Mouse (Mus musculus) limb, embryonic 14.5 days (tissue): ENCODE data around the gene Esrp2. TPM values are rescaled to one million over a fixed set of nuclear protein-coding genes. Genes with fewer than 3 reads are reported as not detected.

Experiments used
- ATAC-seq: fragments of 200-750 bp; cut with Nextera tagmentation; 2 replicates; pipeline ENCODE4 v1.8.0; 2017; ENCODE audit warnings: low read depth, moderate number of reproducible peaks, moderate TSS enrichment; ENCODE audit not compliant: low FRiP score
- DNase-seq: peaks from one replicate; pipeline ENCODE4 v3.0.0-alpha.2; 2015; ENCODE audit warnings: low spot score
- H3K27ac ChIP-seq: fragments of 300-500 bp; sonication (generic); replicated peaks from 2 replicates; pipeline ENCODE4 v1.5.1; 2014; ENCODE audit warnings: low read depth, mild to moderate bottlenecking, low read length, moderate library complexity, mixed read lengths
- H3K27me3 ChIP-seq: fragments of 300-500 bp; sonication (generic); 2 replicates; pipeline ENCODE4 v1.6.1; 2014; ENCODE audit warnings: low read length, mixed read lengths; ENCODE audit not compliant: control insufficient read depth, insufficient read depth
- H3K36me3 ChIP-seq: fragments of 300-500 bp; sonication (generic); 2 replicates; pipeline ENCODE4 v1.6.1; 2014; ENCODE audit warnings: mild to moderate bottlenecking, low read length, moderate library complexity, mixed read lengths; ENCODE audit not compliant: control insufficient read depth, insufficient read depth
- H3K4me1 ChIP-seq: fragments of 300-500 bp; sonication (generic); 2 replicates; pipeline ENCODE4 v1.6.1; 2014; ENCODE audit warnings: antibody characterized with exemption, low read length, mixed read lengths; ENCODE audit not compliant: control insufficient read depth, insufficient read depth
- H3K4me2 ChIP-seq: fragments of 300-500 bp; sonication (generic); replicated peaks from 2 replicates; pipeline ENCODE4 v1.6.1; 2014; ENCODE audit warnings: low read depth, mild to moderate bottlenecking, low read length, moderate library complexity; ENCODE audit not compliant: severe bottlenecking
- H3K4me3 ChIP-seq: fragments of 300-500 bp; sonication (generic); replicated peaks from 2 replicates; pipeline ENCODE4 v1.5.1; 2014; ENCODE audit warnings: low read length
- H3K9ac ChIP-seq: fragments of 300-500 bp; sonication (generic); 2 replicates; pipeline ENCODE4 v1.6.1; 2014; ENCODE audit warnings: mild to moderate bottlenecking, low read depth, low read length, moderate library complexity; ENCODE audit not compliant: severe bottlenecking
- H3K9me3 ChIP-seq: fragments of 300-500 bp; sonication (generic); 2 replicates; pipeline ENCODE4 v1.6.1; 2016; ENCODE audit warnings: low read length; ENCODE audit not compliant: control insufficient read depth
- POLR2A ChIP-seq: fragments of 200-500 bp; IDR thresholded peaks from 2 replicates; pipeline ENCODE4 v1.8.0; 2012; ENCODE audit warnings: inconsistent platforms, mild to moderate bottlenecking, moderate library complexity, borderline replicate concordance; ENCODE audit not compliant: insufficient read depth, insufficient read length; ENCODE audit errors: extremely low read depth
- WGBS: fragments of 180-500 bp; shearing (Covaris S2); extraction: QIAGEN DNeasy Blood & Tissue Kit; methylation state at CpG from one replicate; pipeline ENCODE4 v1.1.7; 2014; 5-methylcytosine and 5-hydroxymethylcytosine counted together
- polyA plus RNA-seq, 2 experiments: library from polyadenylated mRNA; depleted of rRNA in 1 of 2; stranded (reverse) in 1 of 2; unstranded in 1 of 2; fragments of >200 nt; fragmentation: Nextera tagmentation in 1 of 2; extraction: Ambion mirVana in 1 of 2; gene quantifications; 2 replicates each; pipeline versions ENCODE4 v1.2.1 to v1.2.3; 2012 to 2014

The Esrp2 gene
- polyA plus RNA-seq, 2 experiments, result 34.3 to 38.9 TPM

DNA sequence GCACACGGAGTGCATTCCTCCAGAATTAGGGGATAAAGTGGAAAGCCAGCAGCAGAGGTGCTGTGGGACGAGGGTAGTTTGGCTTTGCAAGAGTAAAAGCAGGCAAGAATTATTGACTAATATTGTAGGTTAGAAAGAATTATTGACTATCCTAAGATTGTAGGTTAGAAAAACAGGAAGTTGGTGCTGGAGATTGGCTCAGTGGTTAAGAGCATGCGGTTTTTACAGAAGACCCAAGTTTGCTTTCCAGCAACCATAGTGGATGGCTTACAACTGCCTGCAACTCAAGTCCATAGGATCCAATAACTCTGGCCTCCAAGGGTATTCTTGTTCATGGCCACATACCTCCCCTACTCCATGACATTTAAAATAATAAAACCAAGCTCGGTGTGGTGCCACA lies 9.2 kb upstream of the Esrp2 start:
- H3K4me2 ChIP-seq, result no peak overlapping the region
- H3K27ac ChIP-seq, result no peak overlapping the region
- H3K4me1 ChIP-seq, result peaks cover 4% of the 10 kb centered on the region; the same call in 1 of the 2 replicates
- no peak overlapping the region for H3K4me3 ChIP-seq
- no peaks in the 10 kb centered on the region for H3K9me3 ChIP-seq
- H3K36me3 ChIP-seq, result no peaks in the 10 kb centered on the region
- ATAC-seq, result no peak
- 85% methylated on average over 4 of the region's 4 CpGs for WGBS
- TF ChIP-seq POLR2A, result no peak
- no peak overlapping the region for H3K9ac ChIP-seq
- no peaks in the 10 kb centered on the region for H3K27me3 ChIP-seq
- DNase-seq, result no peak

DNA sequence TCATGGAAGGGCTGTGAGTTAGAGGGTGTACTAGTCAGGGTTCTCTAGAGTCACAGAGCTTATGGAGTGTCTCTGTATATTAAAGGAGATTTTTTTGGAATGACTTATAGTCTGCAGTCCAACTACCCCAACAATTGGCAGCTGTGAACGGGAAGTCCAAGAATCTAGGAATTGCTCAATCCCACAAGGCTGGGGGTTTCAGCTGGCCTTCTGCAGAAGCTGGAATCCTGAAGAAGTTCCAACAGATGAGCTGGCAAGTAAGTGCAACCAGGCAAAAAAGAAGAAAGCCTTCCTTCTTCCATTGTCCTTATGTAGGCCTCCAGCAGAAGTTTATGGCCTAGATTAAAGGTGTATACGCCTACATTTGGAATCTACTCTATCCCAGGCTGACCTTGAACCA lies 8.6 kb upstream of the Esrp2 start:
- 80% methylated on average over 2 of the region's 2 CpGs for WGBS
- no peaks in the 10 kb centered on the region for H3K9me3 ChIP-seq
- H3K4me2 ChIP-seq, result no peak overlapping the region
- H3K4me3 ChIP-seq, result no peak overlapping the region
- no peak overlapping the region for H3K27ac ChIP-seq
- TF ChIP-seq POLR2A, result no peak
- no peaks in the 10 kb centered on the region for H3K4me1 ChIP-seq
- ATAC-seq, result no peak
- no peak for DNase-seq
- H3K9ac ChIP-seq, result no peak overlapping the region
- H3K36me3 ChIP-seq, result no peaks in the 10 kb centered on the region
- H3K27me3 ChIP-seq, result no peaks in the 10 kb centered on the region

DNA sequence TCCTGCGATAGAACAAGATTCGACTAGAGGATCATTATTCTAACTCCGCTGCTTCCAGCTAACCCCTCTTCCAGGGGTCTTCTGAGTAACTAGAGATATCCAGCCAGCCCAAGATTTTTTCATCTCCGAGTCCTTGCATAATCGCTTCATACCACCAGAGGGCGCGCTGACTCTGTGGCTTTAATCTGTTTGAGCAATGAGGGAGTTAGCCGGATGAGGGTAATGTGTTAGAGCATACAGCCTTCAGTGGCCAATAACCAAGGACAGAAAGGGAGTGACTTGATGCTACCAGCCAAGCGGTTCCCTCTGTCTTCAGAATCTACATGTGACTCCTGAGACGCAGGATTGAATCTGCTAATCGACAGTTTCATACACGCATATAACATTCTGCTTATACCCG lies 4.0 kb upstream of the Esrp2 start:
- H3K9ac ChIP-seq, result no peak overlapping the region
- 16% methylated on average over 13 of the region's 13 CpGs for WGBS
- peaks cover 14% of the 10 kb centered on the region for H3K4me1 ChIP-seq
- no peaks in the 10 kb centered on the region for H3K9me3 ChIP-seq
- no peak for ATAC-seq
- DNase-seq, result peak; percentile 85
- H3K4me3 ChIP-seq, result no peak overlapping the region
- peaks cover 20% of the 10 kb centered on the region for H3K27me3 ChIP-seq
- no peak for TF ChIP-seq POLR2A
- H3K36me3 ChIP-seq, result no peaks in the 10 kb centered on the region
- no peak overlapping the region for H3K4me2 ChIP-seq
- no peak overlapping the region for H3K27ac ChIP-seq

DNA sequence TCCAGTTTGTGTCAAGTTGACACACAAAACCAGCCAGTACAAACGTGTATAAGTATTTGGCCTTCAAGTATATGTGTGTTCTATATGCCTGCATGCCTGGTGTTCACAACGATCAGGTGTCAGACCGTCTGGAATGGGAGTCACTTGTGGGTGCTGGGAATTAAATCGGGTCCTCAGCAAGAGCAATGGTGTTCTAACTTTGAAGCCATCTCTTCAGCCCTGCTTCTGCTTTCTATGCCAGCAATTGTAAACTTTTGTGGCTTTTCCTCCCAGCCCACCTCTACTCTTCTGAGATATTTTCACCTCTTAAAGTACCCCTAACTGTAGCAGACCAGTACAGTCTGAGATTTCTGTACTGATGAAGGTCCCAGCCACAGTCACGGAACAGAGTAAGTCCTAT lies 3.4 kb upstream of the Esrp2 start:
- ATAC-seq (no peak), DNase-seq (no peak)
- Histone ChIP-seq H3K9ac (no peak overlapping the region), H3K4me3 (no peak overlapping the region), H3K4me2 (no peak overlapping the region), H3K9me3 (no peaks in the 10 kb centered on the region), H3K4me1 (peaks cover 16% of the 10 kb centered on the region), H3K27ac (no peak overlapping the region), H3K27me3 (peaks cover 26% of the 10 kb centered on the region), H3K36me3 (no peaks in the 10 kb centered on the region)
- WGBS, result 66% methylated on average over 5 of the region's 5 CpGs
- TF ChIP-seq POLR2A, result no peak

DNA sequence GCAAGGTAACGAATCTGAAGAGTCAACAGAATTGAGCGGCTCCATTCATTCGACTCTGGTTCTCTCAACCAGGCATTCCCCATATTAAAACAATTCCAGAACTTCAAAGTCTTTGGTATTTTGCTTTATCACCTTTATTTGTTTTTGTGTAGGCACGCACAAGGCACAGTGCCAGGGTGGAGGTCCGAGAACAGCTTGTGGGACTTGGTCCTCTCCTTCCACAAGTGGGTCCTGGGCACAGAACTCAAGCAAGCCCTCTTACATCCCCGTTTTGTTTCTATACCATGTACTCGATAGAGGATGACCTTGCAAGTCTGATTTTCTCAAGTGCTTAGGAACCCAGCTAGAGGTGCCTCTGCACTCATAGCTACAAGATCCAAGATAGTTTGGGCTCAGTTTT lies 1.8 kb upstream of the Esrp2 start:
- 18% methylated on average over 7 of the region's 7 CpGs for WGBS
- TF ChIP-seq POLR2A, result no peak
- no peaks in the 10 kb centered on the region for H3K36me3 ChIP-seq
- H3K4me2 ChIP-seq, result peak overlapping the region; percentile 93
- peaks cover 41% of the 10 kb centered on the region for H3K27me3 ChIP-seq
- peak overlapping the region; percentile 49 for H3K4me3 ChIP-seq
- DNase-seq (no peak), ATAC-seq (no peak)
- H3K9ac ChIP-seq, result peak overlapping the region; percentile 54
- 0 out of 2 replicates have a peak overlapping the region, but pooled peaks have one; percentile 27 for H3K27ac ChIP-seq
- no peaks in the 10 kb centered on the region for H3K9me3 ChIP-seq
- peaks cover 16% of the 10 kb centered on the region for H3K4me1 ChIP-seq
